Mouse (Mus musculus) MEL (cell line): Measurements from ENCODE around the gene Ifit1bl2. TPM values are rescaled to one million over a fixed set of nuclear protein-coding genes. Genes with fewer than 3 reads are reported as not detected.
"Not testable (repeated sequence)": the region's sequence is repeated elsewhere in the genome, so short reads cannot be mapped to it uniquely, and the experiment has no call there.

ENCODE experiments used
- DNase-seq: peaks from one replicate; pipeline ENCODE4 v3.0.0; 2011; ENCODE audit warnings: low read depth, low spot score
- H3K27ac ChIP-seq: 2 replicates; pipeline ENCODE4 v1.5.1; 2012; ENCODE audit warnings: low read depth, mild to moderate bottlenecking, control low read depth, low read length, moderate library complexity; ENCODE audit not compliant: control insufficient read depth
- H3K27me3 ChIP-seq, 2 experiments: fragments of 150-350 bp in 1 of 2; sonication (generic) in 1 of 2; 2 replicates each; pipeline ENCODE4 v1.6.1; 2012; ENCODE audit warnings: low read length in 2 of 2, mild to moderate bottlenecking in 2 of 2, improper control_type of control experiment in 1 of 2, moderate library complexity in 1 of 2; ENCODE audit not compliant: insufficient read depth in 2 of 2, control insufficient read depth in 1 of 2
- H3K36me3 ChIP-seq, 2 experiments: 2 replicates each; pipeline ENCODE4 v1.6.1; 2012 to 2014; ENCODE audit warnings: low read length in 2 of 2, improper control_type of control experiment in 1 of 2, inconsistent platforms in 1 of 2, mild to moderate bottlenecking in 1 of 2; ENCODE audit not compliant: insufficient read depth in 2 of 2, control insufficient read depth in 1 of 2
- H3K4me1 ChIP-seq, 2 experiments: fragments of 150-350 bp in 1 of 2; sonication (generic) in 1 of 2; 2 replicates each; pipeline ENCODE4 v1.6.1; 2012; ENCODE audit warnings: low read length in 2 of 2, improper control_type of control experiment in 1 of 2, mild to moderate bottlenecking in 1 of 2; ENCODE audit not compliant: insufficient read depth in 2 of 2, control insufficient read depth in 1 of 2
- H3K4me3 ChIP-seq, 2 experiments: fragments of 150-350 bp in 1 of 2; sonication (generic) in 1 of 2; 2 replicates each; pipeline ENCODE4 v1.5.1; 2012; ENCODE audit warnings: low read depth in 2 of 2, low read length in 2 of 2, mild to moderate bottlenecking in 2 of 2, moderate library complexity in 2 of 2, control low read depth in 1 of 2, improper control_type of control experiment in 1 of 2; ENCODE audit not compliant: control insufficient read depth in 1 of 2, insufficient read depth in 1 of 2
- H3K79me2 ChIP-seq: 2 replicates; pipeline ENCODE4 v1.6.1; 2012; ENCODE audit warnings: mild to moderate bottlenecking, low read length, moderate library complexity; ENCODE audit not compliant: control insufficient read depth, poor library complexity, insufficient read depth
- H3K9ac ChIP-seq: 2 replicates; pipeline ENCODE4 v1.6.1; 2012; ENCODE audit warnings: low read depth, mild to moderate bottlenecking, control low read depth, low read length, moderate library complexity; ENCODE audit not compliant: control insufficient read depth, poor library complexity, severe bottlenecking
- H3K9me3 ChIP-seq: fragments of 150-350 bp; sonication (generic); replicated peaks from 2 replicates; pipeline ENCODE4 v1.6.1; 2012; ENCODE audit warnings: mild to moderate bottlenecking, low read length, improper control_type of control experiment, moderate library complexity; ENCODE audit not compliant: insufficient read depth
- E2F4 ChIP-seq: IDR thresholded peaks from 2 replicates; pipeline ENCODE4 v1.6.1; 2011; ENCODE audit warnings: low read depth, low read length, improper control_type of control experiment, borderline replicate concordance
- EP300 ChIP-seq, 2 experiments: IDR thresholded peaks; 2 replicates each; pipeline ENCODE4 v1.6.1; 2011; ENCODE audit warnings: improper control_type of control experiment in 2 of 2, low read length in 2 of 2, low read depth in 1 of 2, mild to moderate bottlenecking in 1 of 2
- ETS1 ChIP-seq: IDR thresholded peaks from 2 replicates; pipeline ENCODE4 v1.6.1; 2012; ENCODE audit warnings: low read depth, mild to moderate bottlenecking, inconsistent platforms, low read length, improper control_type of control experiment, moderate library complexity
- GATA1 ChIP-seq: IDR thresholded peaks from 2 replicates; pipeline ENCODE4 v1.6.1; 2011; ENCODE audit warnings: low read depth, low read length, improper control_type of control experiment
- JUND ChIP-seq: IDR thresholded peaks from 2 replicates; pipeline ENCODE4 v1.6.1; 2011; ENCODE audit warnings: low read depth, mild to moderate bottlenecking, improper control_type of control experiment, low read length
- KAT2A ChIP-seq: conservative IDR thresholded peaks from 2 replicates; pipeline ENCODE4 v1.6.1; 2012; ENCODE audit warnings: low read depth, low read length, improper control_type of control experiment, inconsistent platforms
- MAFK ChIP-seq: IDR thresholded peaks from 2 replicates; pipeline ENCODE4 v1.6.1; 2011; ENCODE audit warnings: low read depth, mild to moderate bottlenecking, low read length, improper control_type of control experiment, borderline replicate concordance
- MAX ChIP-seq: IDR thresholded peaks from 2 replicates; pipeline ENCODE4 v1.6.1; 2011; ENCODE audit warnings: low read length, improper control_type of control experiment
- MEF2A ChIP-seq: IDR thresholded peaks from 2 replicates; pipeline ENCODE4 v1.6.1; 2014; ENCODE audit warnings: low read depth, mild to moderate bottlenecking, inconsistent platforms, low read length, improper control_type of control experiment; ENCODE audit not compliant: poor library complexity, insufficient replicate concordance, severe bottlenecking; ENCODE audit errors: extremely low read depth
- NELFE ChIP-seq: IDR thresholded peaks from 2 replicates; pipeline ENCODE4 v1.6.1; 2011; ENCODE audit warnings: low read depth, low read length, improper control_type of control experiment
- POLR2AphosphoS2 ChIP-seq: IDR thresholded peaks from 2 replicates; pipeline ENCODE4 v1.6.1; 2011; ENCODE audit warnings: low read length, improper control_type of control experiment
- POLR2AphosphoS5 ChIP-seq: IDR thresholded peaks from 2 replicates; pipeline ENCODE4 v1.6.1; 2012; ENCODE audit warnings: low read depth, borderline replicate concordance, mild to moderate bottlenecking, inconsistent platforms, low read length, moderate library complexity, mixed read lengths
- SMC3 ChIP-seq: IDR thresholded peaks from 2 replicates; pipeline ENCODE4 v1.6.1; 2011; ENCODE audit warnings: low read depth, low read length, improper control_type of control experiment
- TAL1 ChIP-seq: IDR thresholded peaks from 2 replicates; pipeline ENCODE4 v1.6.1; 2012; ENCODE audit warnings: mild to moderate bottlenecking, inconsistent platforms, low read length, moderate library complexity, mixed read lengths
- TBP ChIP-seq: IDR thresholded peaks from 2 replicates; pipeline ENCODE4 v1.8.0; 2011; ENCODE audit warnings: low read depth, low read length, improper control_type of control experiment
- TCF12 ChIP-seq: IDR thresholded peaks from 2 replicates; pipeline ENCODE4 v1.6.1; 2014; ENCODE audit warnings: low read depth, mild to moderate bottlenecking, inconsistent platforms, low read length, improper control_type of control experiment, moderate library complexity
- ZC3H11A ChIP-seq: IDR thresholded peaks from 2 replicates; pipeline ENCODE4 v1.6.1; 2012; ENCODE audit warnings: low read depth, mild to moderate bottlenecking, inconsistent platforms, low read length, improper control_type of control experiment
- ZKSCAN1 ChIP-seq: IDR thresholded peaks from 2 replicates; pipeline ENCODE4 v1.6.1; 2012; ENCODE audit warnings: low read depth, mild to moderate bottlenecking, inconsistent platforms, low read length, improper control_type of control experiment, moderate library complexity
- ZNF384 ChIP-seq: IDR thresholded peaks from 2 replicates; pipeline ENCODE4 v1.6.1; 2012; ENCODE audit warnings: low read depth, mild to moderate bottlenecking, inconsistent platforms, low read length, improper control_type of control experiment
- polyA plus RNA-seq, 2 experiments: library from polyadenylated mRNA; stranded (reverse) in 1 of 2; unstranded in 1 of 2; fragments of >175 nt in 1 of 2; fragments of >200 nt in 1 of 2; gene quantifications; 2 replicates each; pipeline versions ENCODE4 v1.2.1 to v1.2.4; 2012; ENCODE audit warnings: low replicate concordance in 2 of 2, low read depth in 1 of 2; ENCODE audit not compliant: insufficient read length in 2 of 2, insufficient read depth in 1 of 2, missing spikeins in 1 of 2
- total RNA-seq: library from RNA; depleted of rRNA; stranded (reverse); fragments of 300-350 nt; gene quantifications from 2 replicates; pipeline ENCODE4 v1.2.3, GENCODE M21; 2012

Gene Ifit1bl2
- total and polyA plus RNA-seq, 3 experiments: not detected

- H3K4me3 ChIP-seq: no peak overlapping the region
- peaks cover 0 to 2% of the 10 kb centered on the region in 2 experiments; a peak in 1 of 4 replicates for H3K27me3 ChIP-seq
- no peaks in the 10 kb centered on the region for H3K9me3 ChIP-seq
- no peaks in the 10 kb centered on the region for H3K79me2 ChIP-seq
- DNase-seq: peak; percentile 60
- H3K4me1 ChIP-seq: peaks cover 3 to 10% of the 10 kb centered on the region in 2 experiments; a peak in 3 of 4 replicates
- H3K36me3 ChIP-seq: peaks cover 0 to 9% of the 10 kb centered on the region in 2 experiments; a peak in 1 of 4 replicates
- no peak overlapping the region for H3K9ac ChIP-seq
- TF ChIP-seq MAFK (no peak), KAT2A (no peak), ZKSCAN1 (no peak), POLR2AphosphoS2 (no peak), NELFE (no peak)
- no peak overlapping the region for H3K27ac ChIP-seq
Measured at GRCm38 (mm10) chr19:34596811-34597210, 43.7 kb downstream of the Ifit1bl2 start.

GRCm38 (mm10) chr19:34594523-34594922 is 46.0 kb downstream of the Ifit1bl2 start:
- not testable (repeated sequence) for H3K27me3 ChIP-seq, H3K36me3 ChIP-seq, H3K27ac ChIP-seq, DNase-seq, H3K79me2 ChIP-seq, H3K9me3 ChIP-seq, H3K4me3 ChIP-seq, H3K4me1 ChIP-seq, H3K9ac ChIP-seq

GRCm38 (mm10) chr19:34593456-34593855 is 47.1 kb downstream of the Ifit1bl2 start:
- no peak overlapping the region for H3K27ac ChIP-seq
- no peak for TF ChIP-seq TAL1
- TF ChIP-seq MAFK: no peak
- TF ChIP-seq EP300 (IDR thresholded peaks at IDR 0.05; ENCODE audit: low read depth in 1 of 2, low read length in 2 of 2): no peak
- no peak for TF ChIP-seq POLR2AphosphoS5
- TF ChIP-seq ZC3H11A: no peak
- TF ChIP-seq ZNF384: no peak
- TF ChIP-seq TBP: no peak
- TF ChIP-seq MEF2A: no peak
- no peak for TF ChIP-seq JUND
- no peak for TF ChIP-seq ETS1
- TF ChIP-seq SMC3: no peak
- TF ChIP-seq TCF12: no peak
- no peak for TF ChIP-seq E2F4
- TF ChIP-seq GATA1: no peak
- TF ChIP-seq MAX: no peak
- TF ChIP-seq, all 39 proteins: peak for 0
- H3K9ac ChIP-seq: no peak overlapping the region
- H3K4me1 ChIP-seq: peaks cover 1 to 7% of the 10 kb centered on the region in 2 experiments; a peak in 3 of 4 replicates
- H3K79me2 ChIP-seq: no peaks in the 10 kb centered on the region
- no peak overlapping the region for H3K4me3 ChIP-seq
- no peak for DNase-seq
- peaks cover 0 to 2% of the 10 kb centered on the region in 2 experiments; a peak in 1 of 4 replicates for H3K27me3 ChIP-seq
- H3K36me3 ChIP-seq: peaks cover 0 to 8% of the 10 kb centered on the region in 2 experiments; a peak in 1 of 4 replicates
- H3K9me3 ChIP-seq: no peaks in the 10 kb centered on the region
